Mouse (Mus musculus) right cerebral cortex, postnatal 36 days (tissue): ENCODE data around the gene Vcam1.

Source experiments
- DNase-seq, 2 experiments: peaks; one replicate each; pipeline ENCODE4 v3.0.0; 2022; ENCODE audit warnings: low spot score in 2 of 2, mixed read lengths in 1 of 2

The Vcam1 gene

DNA sequence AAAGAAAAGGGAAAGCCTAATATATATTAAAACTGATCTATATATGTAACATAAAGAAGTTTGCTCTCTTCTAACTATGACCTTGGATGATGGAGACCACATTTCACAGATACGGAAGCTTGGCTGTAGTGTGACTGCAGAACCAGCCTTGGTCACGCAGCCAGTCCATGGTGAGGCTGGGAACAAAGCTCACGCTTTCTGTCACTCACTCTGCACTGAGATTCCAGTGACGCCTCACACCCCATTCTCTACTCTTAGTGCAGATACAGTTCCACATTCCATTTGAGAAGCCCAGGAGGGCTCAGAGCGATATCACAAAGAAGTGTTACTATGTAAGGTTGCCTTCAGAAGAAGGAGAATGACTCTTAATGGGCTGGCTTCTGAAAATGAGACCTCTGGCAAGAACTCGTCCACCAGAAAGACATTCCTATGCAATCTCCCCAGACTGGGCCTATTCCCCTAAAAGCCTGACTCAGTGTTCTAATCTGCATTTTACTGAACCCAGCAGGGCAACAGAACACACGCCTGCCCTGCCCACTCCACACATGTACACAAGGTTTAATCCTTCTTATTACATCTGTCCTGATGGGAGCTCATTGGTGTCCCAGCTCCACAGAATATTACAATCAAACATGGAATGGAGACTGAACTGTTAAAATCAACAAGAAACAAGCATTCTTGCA lies 2.8 kb downstream of the Vcam1 start:
- no peak for DNase-seq

DNA sequence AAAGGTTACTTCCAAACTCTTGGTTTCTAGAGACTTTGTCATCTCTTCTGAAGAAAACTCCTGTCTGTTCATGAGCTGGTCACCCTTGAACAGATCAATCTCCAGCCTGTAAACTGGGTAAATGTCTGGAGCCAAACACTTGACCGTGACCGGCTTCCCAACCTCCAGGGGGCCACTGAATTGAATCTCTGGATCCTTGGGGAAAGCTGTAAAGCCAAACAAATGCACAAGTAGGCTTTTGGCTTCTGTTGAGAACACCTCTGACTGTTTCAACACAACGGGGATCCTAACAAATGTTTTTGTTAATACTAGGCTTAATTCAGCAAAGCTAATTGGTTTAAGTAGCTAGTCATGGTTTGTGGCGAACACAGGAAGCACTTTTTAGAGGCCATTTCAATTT lies 3.4 kb downstream of the Vcam1 start:
- no peak for DNase-seq

DNA sequence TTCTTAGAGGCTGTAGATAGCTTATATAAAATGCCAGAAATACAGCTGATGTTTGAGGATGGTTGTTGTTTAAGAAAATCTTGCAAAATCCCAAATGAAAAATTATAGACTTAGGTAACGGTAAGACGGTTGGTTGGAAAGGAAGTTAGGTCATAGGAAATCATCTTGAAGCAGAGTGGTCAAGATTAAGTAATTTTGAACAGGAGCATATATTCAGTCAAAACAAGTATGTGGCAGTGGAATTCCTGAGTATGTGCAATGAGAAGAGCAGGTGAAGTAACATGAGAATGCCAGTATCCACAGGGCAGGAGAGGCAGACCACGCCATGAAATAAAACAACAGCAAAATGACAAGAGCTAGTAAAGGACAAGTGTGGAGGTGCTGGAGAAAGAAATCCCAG lies 5.7 kb downstream of the Vcam1 start:
- no peak for DNase-seq

DNA sequence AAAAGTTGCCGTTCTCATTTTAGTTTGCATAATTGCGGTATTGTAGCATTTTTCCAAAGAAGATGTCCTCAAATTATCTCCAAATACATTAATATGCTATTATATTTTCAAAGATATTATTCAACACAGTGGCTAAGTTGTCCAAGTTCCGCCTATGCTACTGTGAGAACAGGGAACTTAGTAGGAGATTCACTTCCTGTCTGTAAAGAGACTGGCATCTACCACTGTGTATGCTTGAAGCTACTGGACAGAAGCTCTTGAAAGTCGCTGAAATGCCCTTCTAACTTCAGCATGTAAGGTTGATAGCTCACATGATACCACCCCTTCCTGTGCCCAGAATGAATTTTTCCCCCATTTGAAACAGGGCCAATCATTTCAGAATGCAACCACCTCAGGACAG lies 6.8 kb downstream of the Vcam1 start:
- DNase-seq = no peak

DNA sequence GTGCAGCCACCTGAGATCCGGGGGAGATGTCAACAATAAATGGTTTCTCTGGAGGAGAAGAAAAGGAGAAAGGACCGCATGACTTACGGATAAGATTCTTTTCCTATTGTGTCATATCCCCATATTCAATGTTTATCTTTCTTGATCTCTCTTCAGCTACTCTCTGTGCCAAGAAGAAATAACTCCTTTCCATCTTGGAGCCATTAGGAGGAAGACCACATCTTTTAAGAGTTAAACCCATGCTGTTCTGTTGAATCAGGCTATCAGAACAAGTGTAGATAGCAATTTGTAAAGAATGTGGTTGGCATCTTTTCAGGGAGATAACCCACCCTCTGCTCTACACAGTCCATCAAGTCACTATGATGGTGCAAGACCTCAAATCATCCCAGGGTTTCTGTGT lies 8.5 kb downstream of the Vcam1 start:
- no peak for DNase-seq

DNA sequence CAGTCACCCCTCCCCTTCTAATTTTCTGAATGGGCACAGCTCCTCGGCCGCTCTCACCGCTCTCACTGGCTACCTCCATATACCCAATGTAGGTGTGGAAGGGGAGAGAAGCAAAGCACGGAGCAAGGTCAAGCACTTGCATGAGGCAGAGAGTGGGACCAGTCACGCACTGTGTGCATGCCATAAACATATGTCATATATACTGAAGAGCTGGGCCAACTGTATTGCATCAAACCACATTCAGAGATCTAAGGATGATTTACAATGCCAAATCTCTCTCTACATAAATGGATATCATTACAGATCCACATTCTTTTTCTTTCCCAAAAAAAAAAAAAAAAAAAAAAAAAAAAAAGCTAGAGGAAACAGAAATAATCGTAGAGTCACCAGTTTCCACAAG lies 9.1 kb downstream of the Vcam1 start:
- DNase-seq = no peak

DNA sequence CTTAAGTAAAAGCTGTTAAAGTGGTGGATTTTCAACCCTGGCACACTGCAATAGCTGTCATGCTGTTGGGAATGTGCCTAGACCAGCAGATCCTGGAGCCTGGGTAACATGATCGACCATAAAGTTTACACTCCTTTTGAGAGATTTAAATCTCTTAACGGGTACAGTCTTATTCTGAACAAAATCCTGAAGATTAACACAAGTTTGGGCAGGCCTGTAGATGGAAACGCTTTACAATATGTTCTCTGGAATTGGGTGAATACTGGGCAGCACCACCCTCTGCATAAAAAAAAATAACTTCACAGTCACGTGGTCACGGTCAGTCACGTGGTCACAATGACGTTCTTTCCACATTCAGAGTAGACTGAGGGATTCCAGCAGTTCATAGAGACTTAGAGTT lies 10.3 kb downstream of the Vcam1 start:
- DNase-seq = no peak

DNA sequence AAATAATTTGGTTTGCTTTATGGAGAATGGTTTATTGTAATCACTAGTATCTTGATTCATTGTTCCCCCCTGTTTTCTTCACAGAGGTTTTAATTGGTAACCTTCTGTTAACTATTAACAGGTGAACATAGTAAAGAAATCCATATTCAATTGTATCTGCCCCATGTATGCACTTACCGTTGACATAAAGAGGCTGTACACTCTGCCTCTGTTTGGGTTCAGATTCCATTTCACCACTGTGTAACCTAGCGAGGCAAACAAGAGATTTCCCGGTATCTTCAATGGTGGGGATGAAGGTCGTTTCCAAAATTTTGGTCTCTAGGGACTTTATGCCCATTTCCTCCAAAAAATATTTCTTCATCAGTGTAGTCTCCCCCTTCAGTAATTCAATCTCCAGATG lies 12.4 kb downstream of the Vcam1 start:
- DNase-seq = no peak

DNA sequence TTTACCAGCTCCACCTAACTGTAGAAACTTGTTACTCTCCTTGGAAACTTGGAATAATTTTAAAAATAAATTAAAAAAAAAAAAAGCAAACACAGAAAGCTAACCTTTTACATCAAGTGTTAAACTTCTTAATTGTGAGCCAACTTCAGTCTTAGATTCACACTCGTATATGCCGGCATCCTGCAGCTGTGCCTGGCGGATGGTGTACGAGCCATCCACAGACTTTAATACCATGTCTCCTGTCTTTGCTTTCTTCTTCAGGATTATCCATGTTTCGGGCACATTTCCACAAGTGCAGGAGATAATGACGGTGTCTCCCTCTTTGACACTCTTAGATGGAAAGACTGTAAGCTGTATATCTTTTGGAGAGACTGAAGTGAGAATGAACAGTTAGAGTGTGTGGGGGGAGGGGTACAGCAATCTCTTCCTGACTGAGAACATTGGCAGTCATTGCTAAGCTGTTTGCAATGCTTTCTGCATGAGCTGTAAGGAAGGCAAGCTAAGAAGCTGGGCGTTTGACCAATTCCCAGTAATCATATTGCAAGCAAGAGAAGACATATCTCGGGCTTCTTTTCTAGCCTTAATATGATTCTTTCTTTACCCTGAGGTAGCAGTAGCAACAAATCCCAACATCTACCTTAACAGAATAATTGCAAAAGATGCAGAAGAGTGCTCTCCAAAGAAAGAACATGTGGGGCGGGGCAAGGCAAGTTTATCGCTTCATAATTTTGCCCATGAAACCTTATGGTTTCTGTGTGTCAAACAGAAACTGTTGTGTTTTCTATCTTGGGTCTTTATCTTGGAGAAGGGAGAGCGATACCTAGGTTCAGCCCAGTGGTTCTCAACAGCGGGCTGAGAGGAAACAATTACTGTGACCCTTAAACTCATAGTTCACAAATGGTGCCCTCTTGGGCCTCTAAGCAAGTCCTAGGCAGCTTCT lies 15.0 kb downstream of the Vcam1 start:
- DNase-seq = peak in 1 of 2 experiments; percentile 23

DNA sequence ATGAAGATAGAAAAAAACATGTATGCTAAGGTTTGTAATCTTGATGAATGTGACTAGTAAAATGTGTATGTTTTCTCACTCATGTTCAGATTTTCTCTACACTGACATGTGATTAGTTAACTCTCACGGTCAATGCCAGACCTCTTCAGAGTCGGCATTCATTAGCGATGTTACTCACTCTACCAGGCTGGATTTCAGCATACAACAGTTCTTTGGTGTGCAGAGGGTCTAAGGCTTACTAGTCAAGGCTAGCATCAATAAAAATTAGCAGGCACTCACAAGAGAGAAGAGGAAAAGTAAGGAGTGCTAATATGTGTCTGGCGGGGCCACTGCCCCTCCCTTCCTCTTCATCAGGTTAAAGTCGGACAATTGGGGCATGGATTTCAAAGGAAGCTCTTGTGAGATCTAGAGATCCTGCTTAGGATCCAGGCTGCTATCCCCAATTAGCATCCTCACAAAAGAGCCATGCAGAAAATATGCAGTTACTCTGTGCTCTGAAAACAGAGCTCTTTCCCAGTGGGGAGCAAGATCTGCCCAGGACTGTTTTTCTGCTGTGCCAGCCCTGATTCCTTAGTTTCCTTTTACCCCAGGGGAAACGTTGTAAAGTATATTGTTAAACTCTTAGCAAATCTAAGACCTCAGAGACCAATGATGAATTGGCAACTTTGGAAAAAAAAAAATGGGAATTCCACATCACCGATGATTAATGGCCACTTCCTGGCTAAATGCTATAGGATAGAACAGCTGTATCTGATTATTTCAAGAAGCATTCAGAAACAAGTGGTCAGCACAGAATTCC lies 15.8 kb downstream of the Vcam1 start:
- DNase-seq = no peak

DNA sequence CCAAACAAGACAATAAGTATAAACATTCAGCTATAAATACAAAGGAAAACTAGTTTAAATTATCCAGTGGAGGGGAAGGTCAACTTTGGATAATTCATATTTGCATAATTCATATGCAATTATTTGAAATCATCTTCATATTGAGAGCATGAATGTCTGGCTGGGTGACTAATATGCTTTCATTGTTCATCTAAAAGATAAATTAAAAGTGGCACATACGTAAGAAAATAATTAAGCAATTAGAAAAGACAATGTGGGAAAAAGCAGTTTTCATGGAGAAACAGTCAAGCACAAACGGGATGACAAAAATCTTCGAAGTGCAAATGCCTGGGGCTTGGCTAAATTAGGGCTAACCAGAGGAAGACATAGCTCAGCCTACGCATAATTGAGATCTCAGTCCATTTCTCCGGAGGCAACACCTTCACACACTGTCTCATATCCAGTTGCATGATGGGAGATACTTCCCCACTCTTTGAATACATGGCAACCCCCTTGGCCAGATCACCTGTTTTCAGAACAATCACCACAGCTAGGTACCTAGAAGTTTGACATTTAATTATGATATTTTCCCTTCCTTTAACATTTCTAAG lies 16.6 kb downstream of the Vcam1 start:
- DNase-seq = no peak

DNA sequence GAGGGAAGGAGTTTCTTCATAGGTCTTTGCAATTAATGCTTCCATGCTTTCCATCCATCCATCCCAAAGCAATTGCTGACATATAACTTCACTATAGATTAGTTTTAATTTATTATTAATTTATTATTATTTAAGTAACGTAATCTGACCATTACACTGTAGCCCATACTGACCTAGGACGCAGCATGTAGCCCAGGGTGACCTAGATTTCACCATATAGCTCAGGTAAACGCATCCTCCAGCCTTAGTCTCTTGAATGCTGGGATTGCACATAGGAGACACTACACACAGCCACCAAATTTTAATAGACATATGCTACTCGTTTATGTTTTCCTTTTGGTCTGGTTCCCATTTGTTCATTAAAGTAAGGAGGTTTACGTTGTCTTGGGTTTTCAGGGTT lies 23.8 kb downstream of the Vcam1 start:
- no peak for DNase-seq

DNA sequence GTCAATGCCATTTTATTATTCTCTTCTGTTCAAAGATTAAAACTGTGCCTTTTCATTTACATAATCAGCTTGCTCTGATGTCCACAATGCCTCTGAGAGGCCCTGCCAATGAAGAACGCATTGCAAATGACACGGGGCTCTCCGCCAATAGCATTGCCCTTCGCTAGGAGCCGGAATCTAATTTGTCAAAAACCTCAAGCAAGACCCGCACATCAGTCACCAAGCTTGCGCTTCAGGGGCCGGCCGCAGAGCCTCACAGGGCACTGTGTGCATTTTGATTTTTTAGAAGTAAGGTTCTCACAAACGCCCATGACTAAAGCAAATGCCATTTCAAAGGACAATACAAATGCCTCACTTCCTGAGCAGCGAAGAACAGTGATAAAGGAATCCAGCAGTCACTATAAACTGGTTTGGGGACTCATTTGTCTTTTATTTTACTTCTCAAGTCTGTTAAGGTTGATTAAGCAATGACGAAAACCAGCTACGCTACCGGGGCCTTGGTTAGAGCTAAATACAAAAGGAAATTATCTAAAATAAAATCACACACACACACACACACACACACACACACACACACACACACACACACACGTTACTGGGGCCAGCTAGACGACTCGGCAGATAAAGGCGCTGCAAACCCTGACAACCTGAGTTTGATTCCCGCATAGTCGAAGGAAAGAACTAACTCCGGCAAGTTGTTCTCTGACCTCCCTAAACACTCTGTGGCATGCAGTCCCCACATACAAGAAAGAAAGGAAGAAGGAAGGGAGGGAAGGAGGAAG lies 24.4 kb downstream of the Vcam1 start:
- peak; percentile 30 to 39 for DNase-seq

DNA sequence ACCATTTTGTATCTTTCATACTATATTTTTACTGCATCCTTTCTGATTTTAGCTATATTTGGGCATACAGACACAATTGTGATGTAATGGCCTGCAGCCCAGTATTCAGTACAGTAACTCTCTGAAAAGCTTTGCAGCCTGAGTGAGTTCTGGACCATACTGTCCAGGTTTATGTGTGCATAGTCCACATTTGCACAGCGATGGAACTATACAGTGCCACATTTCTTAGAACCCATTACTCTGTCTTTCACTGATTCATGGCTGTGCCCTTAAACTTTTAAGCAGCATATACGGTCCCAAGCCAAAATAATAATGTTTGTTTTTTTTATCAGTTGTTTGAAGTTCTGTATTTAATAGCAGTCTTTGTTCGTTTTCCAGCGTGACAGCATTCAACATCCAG lies 25.2 kb downstream of the Vcam1 start:
- no peak for DNase-seq

DNA sequence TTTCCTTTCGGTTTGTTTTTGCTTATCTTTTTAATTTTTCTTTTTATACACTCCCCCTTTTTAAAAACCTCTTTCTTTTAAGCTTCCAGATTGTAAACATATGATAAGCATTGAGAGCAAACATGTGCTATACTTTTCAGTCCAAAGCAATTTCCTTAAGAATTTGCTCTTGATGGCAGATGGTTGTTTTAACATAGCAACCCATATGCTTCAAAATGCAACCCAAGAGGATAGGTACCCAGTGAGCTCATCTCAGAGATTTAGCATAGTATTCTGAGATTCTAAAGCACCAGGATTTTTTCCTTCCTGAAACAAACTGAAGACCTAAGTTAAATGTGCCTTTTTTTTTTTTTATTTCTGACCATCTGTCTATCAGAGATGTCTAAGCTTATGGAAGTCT lies 28.6 kb downstream of the Vcam1 start:
- DNase-seq = no peak

DNA sequence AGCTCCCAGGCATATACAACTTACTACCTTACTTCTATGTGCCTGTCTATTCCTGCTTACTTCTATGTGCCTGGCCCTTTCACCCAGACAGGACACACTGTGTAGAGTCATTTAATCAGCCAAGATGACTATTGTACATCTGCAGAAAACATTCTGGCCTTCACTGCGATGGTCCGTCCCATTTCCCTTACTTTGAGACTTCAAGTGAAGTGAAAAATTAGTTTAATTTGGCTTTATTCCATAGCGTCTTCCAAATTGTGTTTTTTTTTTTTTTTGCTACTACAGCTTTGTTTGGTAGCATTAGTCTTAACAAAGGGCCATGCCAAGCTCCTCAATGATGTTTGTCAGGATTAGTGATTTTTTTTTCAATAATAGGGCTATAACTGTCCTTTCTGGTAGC lies 33.6 kb downstream of the Vcam1 start:
- no peak for DNase-seq

DNA sequence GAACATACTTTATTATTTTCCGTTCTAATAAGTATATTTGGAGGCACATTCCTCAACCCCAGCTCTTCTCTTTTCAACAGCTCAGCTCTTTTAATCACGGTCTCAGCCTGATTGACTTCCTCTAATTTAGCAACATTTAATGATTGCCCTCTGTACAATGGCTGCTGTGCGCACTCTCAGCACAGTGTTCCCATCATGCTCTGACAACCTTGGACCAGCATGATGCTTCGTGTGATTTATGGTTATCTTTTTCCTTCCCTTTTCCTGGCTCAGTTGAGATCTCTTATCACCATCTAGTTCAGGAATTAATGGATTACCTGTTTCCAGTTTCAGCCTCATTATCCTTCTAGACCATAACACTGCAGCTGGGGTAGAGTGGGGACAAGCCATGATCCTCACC lies 34.2 kb downstream of the Vcam1 start:
- no peak for DNase-seq

DNA sequence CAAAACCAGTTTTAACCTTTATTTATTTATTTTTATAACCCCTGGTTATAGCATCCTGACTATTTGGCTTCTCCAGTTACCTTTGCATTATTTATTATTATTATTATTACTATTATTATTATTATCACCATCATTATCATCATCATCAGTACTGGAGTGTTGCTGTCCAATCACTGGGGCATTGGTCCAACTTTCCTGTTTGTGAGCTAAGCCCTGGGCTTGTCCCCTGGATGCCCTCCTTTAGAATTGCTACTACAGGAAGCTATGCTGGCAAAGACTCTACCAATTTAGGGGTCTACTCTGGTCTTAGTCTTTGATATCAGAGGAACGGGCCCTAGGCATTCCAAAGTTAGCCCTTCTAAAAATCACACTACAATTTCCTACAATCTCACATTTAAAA lies 34.6 kb downstream of the Vcam1 start:
- no peak for DNase-seq

DNA sequence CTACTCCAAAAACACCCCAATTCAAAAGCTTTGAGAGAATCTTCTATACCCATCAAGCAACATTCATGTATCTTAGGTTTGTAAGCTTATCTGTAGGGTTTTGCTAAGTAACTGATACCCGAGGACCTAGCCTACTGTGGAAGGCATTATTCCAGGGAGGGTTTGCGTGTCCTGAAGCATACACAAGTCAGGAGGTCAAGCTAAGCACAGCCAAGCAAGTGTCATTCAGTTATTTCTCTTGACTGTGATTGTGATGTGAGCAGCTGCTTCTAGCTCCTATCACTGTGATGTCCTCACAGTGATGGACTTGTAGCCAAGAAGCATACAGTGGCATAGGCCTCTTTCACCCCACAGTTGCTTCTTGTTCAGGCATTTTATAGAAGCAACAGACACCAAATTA lies 35.2 kb downstream of the Vcam1 start:
- no peak for DNase-seq

DNA sequence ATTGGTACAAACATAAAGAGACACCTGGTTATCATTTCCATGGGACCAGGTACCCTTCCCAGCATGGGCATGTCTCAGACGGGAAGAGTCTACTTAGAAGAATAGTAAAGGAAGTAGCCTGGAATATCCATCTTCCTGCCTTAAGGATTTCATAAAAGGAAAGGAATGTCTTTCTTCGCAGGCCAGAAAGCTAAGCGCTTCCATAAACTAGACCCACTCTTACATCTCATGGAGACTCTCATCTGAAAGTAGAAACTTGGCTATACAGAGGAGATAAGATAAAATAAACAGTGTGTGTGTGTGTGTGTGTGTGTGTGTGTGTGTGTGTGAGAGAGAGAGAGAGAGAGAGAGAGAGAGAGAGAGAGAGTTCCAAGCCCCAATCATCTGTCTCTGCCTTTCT lies 36.9 kb downstream of the Vcam1 start:
- DNase-seq = no peak

DNA sequence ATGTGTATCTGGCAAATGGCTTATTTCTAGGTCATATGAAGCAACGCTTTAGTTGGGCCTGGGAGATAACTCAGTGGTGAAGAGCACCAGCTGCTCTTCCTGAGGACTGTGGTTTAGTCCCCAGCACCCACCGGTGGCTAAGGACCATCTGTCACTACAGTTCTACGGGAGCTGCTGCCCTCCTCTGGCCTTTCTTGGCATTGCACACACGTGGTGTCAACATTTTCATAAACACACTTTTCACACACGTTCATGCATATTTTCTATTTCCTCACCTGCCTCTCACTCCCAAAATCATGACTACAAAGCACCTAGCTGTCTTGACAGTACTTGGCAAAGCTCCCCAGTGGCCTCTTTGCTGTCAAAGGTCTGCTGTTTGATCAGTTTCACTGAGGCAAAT lies 37.8 kb downstream of the Vcam1 start:
- no peak for DNase-seq
